Mouse (Mus musculus) hindbrain, embryonic 16.5 days (tissue): ENCODE measurements around the gene B3gnt9. TPM values are rescaled to one million over a fixed set of nuclear protein-coding genes. Genes with fewer than 3 reads are reported as not detected.

Experiments used
- ATAC-seq: fragments of 200-750 bp; cut with Nextera tagmentation; 2 replicates; pipeline ENCODE4 v1.8.0; 2017; ENCODE audit warnings: moderate TSS enrichment, moderate library complexity
- H3K27ac ChIP-seq: fragments of 300-500 bp; sonication (generic); 2 replicates; pipeline ENCODE4 v1.5.1; 2014; ENCODE audit warnings: low read depth, mild to moderate bottlenecking, control low read depth, low read length, moderate library complexity
- H3K27me3 ChIP-seq: fragments of 300-500 bp; sonication (generic); replicated peaks from 2 replicates; pipeline ENCODE4 v1.6.1; 2014; ENCODE audit warnings: low read length; ENCODE audit not compliant: control insufficient read depth, insufficient read depth
- H3K36me3 ChIP-seq: fragments of 300-500 bp; sonication (generic); 2 replicates; pipeline ENCODE4 v1.6.1; 2014; ENCODE audit warnings: mild to moderate bottlenecking, low read length, moderate library complexity, mixed read lengths; ENCODE audit not compliant: control insufficient read depth, insufficient read depth
- H3K4me1 ChIP-seq: fragments of 300-500 bp; sonication (generic); 2 replicates; pipeline ENCODE4 v1.6.1; 2014; ENCODE audit warnings: low read depth, low read length; ENCODE audit not compliant: control insufficient read depth, insufficient read depth
- H3K4me2 ChIP-seq: fragments of 300-500 bp; sonication (generic); 2 replicates; pipeline ENCODE4 v1.6.1; 2014; ENCODE audit warnings: mild to moderate bottlenecking, low read length, control low read depth, moderate library complexity
- H3K4me3 ChIP-seq: fragments of 300-500 bp; sonication (generic); 2 replicates; pipeline ENCODE4 v1.5.1; 2014; ENCODE audit warnings: mild to moderate bottlenecking, low read length, control low read depth, moderate library complexity
- H3K9ac ChIP-seq: fragments of 300-500 bp; sonication (generic); 2 replicates; pipeline ENCODE4 v1.6.1; 2014; ENCODE audit warnings: low read depth, mild to moderate bottlenecking, control low read depth, low read length, moderate library complexity
- H3K9me3 ChIP-seq: fragments of 300-500 bp; sonication (generic); 2 replicates; pipeline ENCODE4 v1.6.1; 2014; ENCODE audit warnings: mild to moderate bottlenecking, low read length, moderate library complexity; ENCODE audit not compliant: control insufficient read depth
- WGBS: fragments of 180-500 bp; shearing (Covaris S2); extraction: QIAGEN DNeasy Blood & Tissue Kit; methylation state at CpG from one replicate; pipeline ENCODE4 v1.1.7; 2014; 5-methylcytosine and 5-hydroxymethylcytosine counted together
- polyA plus RNA-seq: library from polyadenylated mRNA; unstranded; fragments of >200 nt; fragmentation: Nextera tagmentation; extraction: Ambion mirVana; gene quantifications from 2 replicates; pipeline ENCODE4 v1.2.1, GENCODE M21; 2015

Gene B3gnt9
- 12.3 and 12.4 TPM in 2 replicates for polyA plus RNA-seq

DNA sequence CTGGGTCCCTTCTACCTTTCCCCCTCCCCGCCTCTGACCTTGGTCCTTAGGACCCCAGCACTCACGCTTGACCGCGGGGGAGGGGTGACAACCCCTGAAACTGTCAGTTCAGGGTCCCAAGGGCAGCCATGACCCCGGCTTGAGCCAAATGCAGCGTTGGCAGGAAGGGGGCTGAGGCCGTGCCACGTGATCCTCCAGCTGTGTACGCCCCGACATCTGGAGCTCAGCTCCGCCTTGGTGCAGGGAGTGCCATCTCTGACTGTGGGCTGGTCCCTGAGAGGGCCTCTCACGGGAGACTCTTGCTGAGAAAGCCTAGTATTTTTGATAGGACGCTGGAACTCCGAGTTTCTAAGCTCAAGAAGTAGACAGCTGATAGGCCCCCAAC is at the start of gene B3gnt9:
B3gnt9 (minus strand) TSS at position 188 of the 385 bp plus-strand sequence.
- Histone ChIP-seq H3K4me2 (peak within 1 kb of the TSS; percentile 95), H3K36me3 (peaks cover 5% of the 10 kb centered on the region), H3K27ac (peak within 1 kb of the TSS; percentile 69), H3K4me3 (peak within 1 kb of the TSS; percentile 61), H3K27me3 (peaks cover 22% of the 10 kb centered on the region), H3K4me1 (peaks cover 22% of the 10 kb centered on the region), H3K9me3 (no peaks in the 10 kb centered on the region), H3K9ac (peak within 1 kb of the TSS; percentile 76)
- WGBS: 1% methylated on average over 14 of the region's 14 CpGs
- ATAC-seq: peak; percentile 25

DNA sequence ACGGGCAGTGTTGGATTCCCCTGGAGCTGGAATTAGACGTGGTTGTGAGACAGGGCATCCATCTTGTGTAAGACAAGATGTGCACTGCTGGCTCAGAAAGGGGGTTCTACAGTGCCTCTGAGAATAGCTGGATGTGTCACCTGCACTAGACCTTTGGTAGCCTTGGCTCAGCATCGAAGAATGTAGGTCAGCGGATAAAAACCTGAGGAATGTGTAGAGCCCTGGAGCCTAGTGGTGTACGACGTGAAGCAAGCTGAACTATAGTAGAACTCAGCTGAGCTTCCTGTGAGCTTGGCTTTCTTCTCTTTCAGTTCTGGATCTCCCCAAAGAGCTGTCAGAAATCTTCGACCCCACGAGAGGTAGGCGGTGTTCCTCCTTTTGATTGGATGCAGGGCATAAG is 48.9 kb upstream of the B3gnt9 start:
- H3K36me3 ChIP-seq: peaks cover 38% of the 10 kb centered on the region
- ATAC-seq: no peak
- H3K9me3 ChIP-seq: no peaks in the 10 kb centered on the region
- WGBS: 79% methylated on average over 9 of the region's 9 CpGs
- no peaks in the 10 kb centered on the region for H3K27me3 ChIP-seq
- H3K4me2 ChIP-seq: no peak overlapping the region
- H3K4me1 ChIP-seq: peaks cover 18% of the 10 kb centered on the region
- no peak overlapping the region for H3K27ac ChIP-seq
- H3K4me3 ChIP-seq: no peak overlapping the region
- no peak overlapping the region for H3K9ac ChIP-seq

DNA sequence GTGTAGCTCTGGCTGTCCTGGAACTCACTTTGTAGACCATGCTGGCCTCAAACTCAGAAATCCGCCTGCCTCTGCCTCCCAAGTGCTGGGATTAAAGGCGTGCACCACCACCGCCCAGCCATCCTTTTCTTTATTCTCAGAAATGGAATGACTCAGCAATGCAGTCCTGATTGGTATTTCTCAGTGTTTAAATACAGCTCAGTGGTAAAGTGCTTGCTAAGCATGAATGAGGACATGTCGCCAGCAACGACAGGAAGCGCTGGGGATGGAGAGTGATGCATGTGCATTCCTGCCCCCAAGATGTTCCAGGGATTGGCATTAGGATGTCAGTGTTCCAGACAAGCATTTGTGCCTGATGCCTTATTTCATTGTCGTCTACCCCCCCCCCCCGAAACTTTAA is 48.4 kb upstream of the B3gnt9 start:
- 88% methylated on average over 8 of the region's 8 CpGs for WGBS
- H3K27ac ChIP-seq: no peak overlapping the region
- H3K4me2 ChIP-seq: no peak overlapping the region
- H3K9me3 ChIP-seq: no peaks in the 10 kb centered on the region
- H3K27me3 ChIP-seq: no peaks in the 10 kb centered on the region
- no peak for ATAC-seq
- peaks cover 23% of the 10 kb centered on the region for H3K4me1 ChIP-seq
- H3K36me3 ChIP-seq: peaks cover 38% of the 10 kb centered on the region
- H3K4me3 ChIP-seq: no peak overlapping the region
- no peak overlapping the region for H3K9ac ChIP-seq

DNA sequence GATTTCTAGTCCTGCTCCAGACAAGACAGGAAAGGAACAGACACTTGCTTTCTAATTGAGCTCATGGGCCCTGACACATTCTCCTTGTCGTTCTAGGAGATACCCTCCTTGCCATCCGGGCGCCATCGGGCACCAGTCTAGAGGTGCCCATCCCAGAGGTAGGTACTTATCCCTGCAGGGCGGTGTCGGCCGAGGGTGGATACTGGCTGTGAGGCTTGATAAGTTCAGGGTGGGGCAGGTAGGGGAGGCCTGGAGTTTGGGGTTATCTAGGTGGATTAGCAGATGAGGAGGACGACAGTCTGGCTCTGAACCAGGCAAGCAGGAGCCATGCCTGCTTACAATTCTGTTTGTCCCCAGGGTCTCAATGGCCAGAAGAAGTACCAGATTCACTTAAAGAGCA is 45.0 kb upstream of the B3gnt9 start:
- no peaks in the 10 kb centered on the region for H3K27me3 ChIP-seq
- H3K9ac ChIP-seq: no peak overlapping the region
- WGBS: 94% methylated on average over 8 of the region's 8 CpGs
- no peak for ATAC-seq
- no peak overlapping the region for H3K4me2 ChIP-seq
- H3K4me1 ChIP-seq: peaks cover 19% of the 10 kb centered on the region
- H3K9me3 ChIP-seq: no peaks in the 10 kb centered on the region
- peaks cover 33% of the 10 kb centered on the region for H3K36me3 ChIP-seq
- no peak overlapping the region for H3K27ac ChIP-seq
- H3K4me3 ChIP-seq: no peak overlapping the region

DNA sequence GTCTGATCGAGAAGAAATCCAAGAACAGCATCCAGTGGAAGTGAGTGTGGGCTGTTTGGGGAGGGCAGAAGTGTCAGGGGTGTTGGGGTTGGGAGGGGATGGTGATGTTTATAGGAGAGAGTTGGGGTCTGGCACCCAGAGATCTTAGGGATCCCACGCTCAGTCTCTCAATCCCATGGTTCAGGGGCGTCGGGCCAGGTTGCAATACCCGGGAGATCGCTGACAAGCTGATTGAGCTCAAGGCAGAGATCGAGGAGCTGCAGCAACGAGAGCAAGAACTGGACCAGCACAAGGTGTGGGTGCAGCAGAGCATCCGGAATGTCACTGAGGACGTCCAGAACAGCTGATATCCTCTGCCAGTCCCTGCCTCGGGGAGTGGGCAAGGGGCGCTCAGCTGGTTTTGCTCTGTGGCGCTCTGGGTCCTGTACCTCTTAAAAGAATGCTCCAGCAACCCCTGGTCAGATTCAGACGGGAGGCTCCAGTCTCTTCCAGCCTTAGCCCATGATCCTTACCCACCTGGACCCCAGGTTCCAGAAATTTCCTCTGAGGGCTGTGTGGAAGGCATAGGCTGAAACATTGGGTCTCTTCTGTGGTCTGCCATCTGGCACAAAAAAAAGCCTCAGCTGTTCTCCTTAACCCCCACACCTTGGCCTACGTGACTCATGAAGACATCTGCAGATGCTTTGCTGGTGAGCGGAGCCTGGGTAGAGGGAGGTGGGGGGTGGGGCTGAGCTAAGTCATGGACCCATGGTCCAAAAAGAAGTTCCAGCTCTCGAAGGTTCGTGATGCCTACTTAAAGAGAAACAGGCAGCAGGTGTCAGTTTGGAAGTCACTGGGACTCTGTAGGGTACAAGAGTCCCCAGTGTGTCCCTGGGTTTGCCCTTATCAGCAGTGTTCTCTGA is 43.6 kb upstream of the B3gnt9 start:
- no peak for ATAC-seq
- Histone ChIP-seq H3K4me1 (peaks cover 13% of the 10 kb centered on the region), H3K9me3 (no peaks in the 10 kb centered on the region), H3K4me3 (peak overlapping the region; percentile 96), H3K9ac (peak overlapping the region; percentile 94), H3K27me3 (no peaks in the 10 kb centered on the region), H3K4me2 (peak overlapping the region; percentile 85), H3K27ac (no peak overlapping the region), H3K36me3 (peaks cover 29% of the 10 kb centered on the region)
- 64% methylated on average over 18 of the region's 18 CpGs for WGBS

DNA sequence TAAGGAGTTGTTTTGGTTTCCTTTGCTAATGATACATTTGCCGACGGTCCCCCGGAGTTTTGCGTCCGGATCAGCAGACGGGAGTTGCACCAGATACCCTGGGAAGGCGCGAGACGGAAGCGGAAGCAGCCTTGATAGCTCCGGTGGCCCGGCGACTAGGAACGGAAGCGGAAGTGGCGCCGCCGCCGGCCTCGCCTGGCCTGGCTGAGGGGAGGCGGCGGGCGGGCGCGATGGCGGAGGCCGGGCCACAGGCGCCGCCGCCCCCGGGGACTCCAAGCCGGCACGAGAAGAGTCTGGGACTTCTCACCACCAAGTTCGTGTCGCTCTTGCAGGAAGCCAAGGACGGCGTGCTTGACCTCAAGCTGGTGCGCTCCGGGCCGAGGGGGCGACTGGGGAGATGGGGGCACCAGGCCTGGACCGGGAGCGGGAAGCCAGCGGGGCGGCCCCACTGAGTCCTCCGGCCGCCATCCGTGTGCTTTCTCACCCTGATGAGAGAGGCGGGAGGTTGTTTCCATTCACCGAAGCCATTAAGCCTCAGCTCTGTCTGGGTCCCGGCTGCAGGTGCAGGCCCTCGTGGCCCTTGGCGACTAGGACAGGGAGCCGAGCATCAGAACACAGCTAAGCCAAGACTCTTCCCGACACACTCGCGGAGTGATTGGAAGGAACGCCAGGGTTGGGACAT is 42.7 kb upstream of the B3gnt9 start, which contains the start of gene E2f4:
E2f4 (plus strand) TSS at position 153 of the 682 bp plus-strand sequence.
- Histone ChIP-seq H3K36me3 (peaks cover 25% of the 10 kb centered on the region), H3K4me1 (peaks cover 13% of the 10 kb centered on the region), H3K9ac (peak within 1 kb of the TSS; percentile 94), H3K27me3 (no peaks in the 10 kb centered on the region), H3K4me2 (peak within 1 kb of the TSS; percentile 85), H3K4me3 (peak within 1 kb of the TSS; percentile 96), H3K9me3 (no peaks in the 10 kb centered on the region), H3K27ac (peak within 1 kb of the TSS; percentile 78)
- under 1% methylated on average over 52 of the region's 58 CpGs for WGBS
- ATAC-seq: peak; percentile 90

DNA sequence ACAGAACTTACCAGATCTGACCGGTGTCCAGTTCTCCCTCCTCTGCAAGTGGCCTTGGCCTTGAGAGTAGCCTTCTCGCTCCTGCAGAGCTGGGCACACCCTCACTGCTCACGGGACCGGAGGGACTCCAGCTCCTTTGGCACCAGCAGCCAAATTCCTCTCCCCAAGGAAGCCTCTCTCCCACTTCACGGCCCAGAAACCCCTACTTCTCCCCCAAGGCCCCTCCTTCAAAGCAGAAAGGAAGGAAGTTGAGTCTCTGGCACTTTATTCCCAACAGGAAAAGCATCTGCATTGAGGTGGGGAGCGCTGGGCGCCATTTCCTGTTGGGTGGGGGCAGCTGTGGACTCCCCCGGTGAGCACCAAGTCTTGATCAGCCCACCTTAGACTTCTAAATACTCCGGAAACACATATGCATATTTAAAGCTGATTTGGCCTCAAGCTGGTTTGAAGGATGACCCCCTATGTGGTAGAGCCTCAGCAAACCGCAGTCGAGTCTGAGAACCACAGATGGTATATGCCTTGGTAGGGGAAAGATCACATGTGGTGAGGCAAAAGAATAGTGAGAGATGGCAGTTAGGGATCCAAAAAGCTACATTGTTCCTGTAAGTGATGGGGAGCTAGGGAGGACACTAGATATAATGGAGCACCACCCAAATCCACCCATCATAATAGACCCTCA is 41.1 kb upstream of the B3gnt9 start, which contains the start of gene Exoc3l:
Exoc3l (minus strand) TSS at position 207 of the 679 bp plus-strand sequence.
- ATAC-seq: no peak
- Histone ChIP-seq H3K36me3 (peaks cover 12% of the 10 kb centered on the region), H3K27me3 (no peaks in the 10 kb centered on the region), H3K4me3 (peak within 1 kb of the TSS; percentile 96; the same call in 1 of the 2 replicates), H3K4me1 (peaks cover 14% of the 10 kb centered on the region), H3K27ac (no peak within 1 kb of the TSS), H3K4me2 (peak within 1 kb of the TSS; percentile 85), H3K9me3 (no peaks in the 10 kb centered on the region), H3K9ac (peak within 1 kb of the TSS; percentile 94; the same call in 1 of the 2 replicates)
- 68% methylated on average over 11 of the region's 11 CpGs for WGBS

DNA sequence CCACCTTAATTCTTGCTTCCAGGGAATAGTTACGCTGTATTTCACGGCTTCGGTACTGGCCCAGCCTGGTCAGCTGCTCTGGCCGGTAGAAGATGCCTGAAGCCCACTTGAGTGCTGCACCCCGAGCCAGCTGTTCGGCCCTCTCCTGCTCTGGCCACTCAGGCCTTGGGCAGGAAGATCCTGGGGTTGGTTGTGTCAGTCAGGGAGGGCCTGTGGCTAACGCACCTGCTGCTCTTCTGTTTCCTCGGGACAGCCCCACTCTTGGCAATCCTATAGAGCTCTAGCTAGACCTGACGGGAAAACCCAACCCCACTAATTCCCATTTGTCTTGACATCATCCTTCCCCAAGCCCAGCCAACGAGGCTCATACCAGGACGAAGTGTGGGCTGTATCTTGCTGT is 40.3 kb upstream of the B3gnt9 start:
- Histone ChIP-seq H3K4me2 (no peak overlapping the region), H3K27me3 (no peaks in the 10 kb centered on the region), H3K36me3 (peaks cover 7% of the 10 kb centered on the region; the same call in 1 of the 2 replicates), H3K27ac (no peak overlapping the region), H3K4me1 (peaks cover 22% of the 10 kb centered on the region), H3K9ac (no peak overlapping the region), H3K4me3 (no peak overlapping the region), H3K9me3 (no peaks in the 10 kb centered on the region)
- 71% methylated on average over 11 of the region's 11 CpGs for WGBS
- no peak for ATAC-seq
